Mouse (Mus musculus): Measurements from ENCODE around the gene Pcbd2.

DNA sequence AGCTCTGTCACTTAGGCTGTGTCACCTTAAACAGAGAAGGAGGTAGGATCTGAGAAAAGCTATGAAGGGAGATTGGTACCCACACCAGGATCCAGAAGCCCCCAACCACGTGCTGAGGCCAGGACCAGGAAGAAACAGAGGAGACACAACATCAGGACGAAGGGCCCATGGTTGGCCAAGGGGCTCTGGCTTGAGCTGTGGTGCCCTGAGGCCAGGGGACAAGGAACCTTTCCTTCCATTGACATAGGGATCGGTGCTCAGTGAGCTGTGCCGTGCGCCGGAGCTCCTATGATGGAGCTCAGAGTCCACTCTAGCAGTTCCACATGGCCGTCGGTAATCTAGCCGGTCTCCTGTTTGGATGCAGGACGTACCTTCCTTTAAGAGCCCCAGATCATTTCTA lies 82.5 kb downstream of the Pcbd2 start:
- no peak for TF ChIP-seq CTCF (IDR thresholded peaks at IDR 0.05; ENCODE audit: borderline replicate concordance, insufficient read depth, low read depth, low read length)
- TF ChIP-seq POLR2A (IDR thresholded peaks at IDR 0.05; ENCODE audit: borderline replicate concordance, insufficient read depth, low read length), result no peak
